Mouse (Mus musculus): ENCODE results near the gene Zim1.
A peak's percentile ranks its signal among the peaks of the same experiment; 100 is the strongest.

Gene Zim1

GRCm38 (mm10) chr7:6696241-6697045 is at the start of gene Zim1:
Gene Zim1 (minus strand): TSS chr7:6696450.
- peak; percentile 94 for DNase-seq (ENCODE audit: low read depth, low spot score)

- peak; percentile 33 for DNase-seq (ENCODE audit: low read depth, low spot score)
These were observed 48.1 kb upstream of the Zim1 start for GRCm38 (mm10) chr7:6744281-6744904.

GRCm38 (mm10) chr7:6736060-6736459 is 39.8 kb upstream of the Zim1 start:
- no peak for DNase-seq (ENCODE audit: low read depth, low spot score)

GRCm38 (mm10) chr7:6731930-6732329 is 35.7 kb upstream of the Zim1 start:
- no peak for DNase-seq (ENCODE audit: low read depth, low spot score)

GRCm38 (mm10) chr7:6731373-6731772 is 35.1 kb upstream of the Zim1 start:
- no peak for DNase-seq (ENCODE audit: low read depth, low spot score)

GRCm38 (mm10) chr7:6730801-6731200 is 34.6 kb upstream of the Zim1 start:
- DNase-seq (ENCODE audit: low read depth, low spot score), result peak; percentile 56

GRCm38 (mm10) chr7:6730241-6730640 is 34.0 kb upstream of the Zim1 start, which contains the start of the genes Peg3 and Usp29:
Gene Peg3 (minus strand): TSS chr7:6730431.
Gene Usp29 (plus strand): TSS chr7:6730578.
- peak; percentile 94 for DNase-seq (ENCODE audit: low read depth, low spot score)

- peak; percentile 95 for DNase-seq (ENCODE audit: low read depth, low spot score)
These were observed 33.0 kb upstream of the Zim1 start for GRCm38 (mm10) chr7:6729061-6729817.

GRCm38 (mm10) chr7:6728263-6728931 is 32.1 kb upstream of the Zim1 start:
- DNase-seq (ENCODE audit: low read depth, low spot score), result peak; percentile 94

GRCm38 (mm10) chr7:6727351-6728121 is 31.3 kb upstream of the Zim1 start:
- DNase-seq (ENCODE audit: low read depth, low spot score), result peak; percentile 82

- DNase-seq (ENCODE audit: low read depth, low spot score), result no peak
These were observed 13.1 kb upstream of the Zim1 start for GRCm38 (mm10) chr7:6709396-6709795.

- DNase-seq (ENCODE audit: low read depth, low spot score), result no peak
These were observed 12.4 kb upstream of the Zim1 start for GRCm38 (mm10) chr7:6708451-6709180.

GRCm38 (mm10) chr7:6707416-6708015 is 11.3 kb upstream of the Zim1 start:
- no peak for DNase-seq (ENCODE audit: low read depth, low spot score)

GRCm38 (mm10) chr7:6699230-6699629 is 3.0 kb upstream of the Zim1 start:
- no peak for DNase-seq (ENCODE audit: low read depth, low spot score)

- DNase-seq (ENCODE audit: low read depth, low spot score), result no peak
These were observed 10.7 kb downstream of the Zim1 start for GRCm38 (mm10) chr7:6685511-6685910.

GRCm38 (mm10) chr7:6666726-6667125 is 29.5 kb downstream of the Zim1 start:
- DNase-seq (ENCODE audit: low read depth, low spot score), result no peak

GRCm38 (mm10) chr7:6663430-6663829 is 32.8 kb downstream of the Zim1 start:
- DNase-seq (ENCODE audit: low read depth, low spot score), result no peak

- peak; percentile 48 for DNase-seq (ENCODE audit: low read depth, low spot score)
These were observed 36.6 kb downstream of the Zim1 start for GRCm38 (mm10) chr7:6659605-6660004.

GRCm38 (mm10) chr7:6658606-6659005 is 37.6 kb downstream of the Zim1 start:
- no peak for DNase-seq (ENCODE audit: low read depth, low spot score)

GRCm38 (mm10) chr7:6652151-6652550 is 44.1 kb downstream of the Zim1 start:
- no peak for DNase-seq (ENCODE audit: low read depth, low spot score)
